Mouse (Mus musculus) forebrain, embryonic 12.5 days (tissue): ENCODE measurements at regions not wholly inside any gene's neighbourhood (a gene's known extent, or its start where the extent isn't known, plus 50 kb on each side); places are given as distances from the start of the nearest gene placed in this dataset.
"Not testable (repeated sequence)": the region's sequence is repeated elsewhere in the genome, so short reads cannot be mapped to it uniquely, and the experiment has no call there.

Experiments used
- ATAC-seq: fragments of 200-750 bp; cut with Nextera tagmentation; 2 replicates; pipeline ENCODE4 v1.8.0; 2017; ENCODE audit warnings: moderate TSS enrichment; ENCODE audit not compliant: low FRiP score
- H3K27ac ChIP-seq: fragments of 300-500 bp; sonication (generic); 2 replicates; pipeline ENCODE4 v1.5.1; 2016; ENCODE audit warnings: mild to moderate bottlenecking
- H3K27me3 ChIP-seq: fragments of 300-500 bp; sonication (generic); 2 replicates; pipeline ENCODE4 v1.6.1; 2016; ENCODE audit warnings: mild to moderate bottlenecking
- H3K36me3 ChIP-seq: fragments of 300-500 bp; sonication (generic); replicated peaks from 2 replicates; pipeline ENCODE4 v1.6.1; 2016; ENCODE audit warnings: mild to moderate bottlenecking
- H3K4me1 ChIP-seq: fragments of 300-500 bp; sonication (generic); 2 replicates; pipeline ENCODE4 v1.6.1; 2016
- H3K4me2 ChIP-seq: fragments of 300-500 bp; sonication (generic); 2 replicates; pipeline ENCODE4 v1.6.1; 2016; ENCODE audit warnings: mild to moderate bottlenecking, moderate library complexity
- H3K4me3 ChIP-seq: fragments of 300-500 bp; sonication (generic); replicated peaks from 2 replicates; pipeline ENCODE4 v1.5.1; 2016; ENCODE audit warnings: mild to moderate bottlenecking
- H3K9ac ChIP-seq: fragments of 300-500 bp; sonication (generic); 2 replicates; pipeline ENCODE4 v1.6.1; 2016; ENCODE audit warnings: mild to moderate bottlenecking
- H3K9me3 ChIP-seq: fragments of 300-500 bp; sonication (generic); 2 replicates; pipeline ENCODE4 v1.6.1; 2016
- WGBS: fragments of 180-500 bp; shearing (Covaris S2); methylation state at CpG from one replicate; pipeline ENCODE4 v1.1.7; 2016; 5-methylcytosine and 5-hydroxymethylcytosine counted together

DNA sequence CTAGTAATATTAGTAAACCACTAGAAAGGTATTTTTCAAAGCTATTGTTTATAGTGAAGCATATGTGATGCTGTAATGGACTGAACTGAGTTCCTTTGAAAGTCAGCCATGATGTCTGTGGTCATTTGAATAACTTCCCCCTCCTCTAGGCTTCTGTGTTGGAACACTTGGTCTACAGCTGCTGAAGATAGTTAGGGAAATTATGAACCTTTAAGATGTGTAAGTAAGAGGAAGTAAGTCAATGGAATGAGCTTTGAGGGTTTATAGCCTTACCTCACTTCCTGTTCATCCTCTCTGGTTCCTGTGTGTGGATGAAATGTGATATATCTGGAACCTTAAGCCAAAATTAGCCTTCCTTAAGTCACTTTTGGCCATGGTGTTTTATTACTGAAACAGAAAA, 145.7 kb upstream of the Tmem229a start:
- ATAC-seq = no peak
- H3K36me3 ChIP-seq = no peaks in the 10 kb centered on the region
- no peak overlapping the region for H3K27ac ChIP-seq
- no peaks in the 10 kb centered on the region for H3K27me3 ChIP-seq
- H3K4me2 ChIP-seq = no peak overlapping the region
- H3K9ac ChIP-seq = no peak overlapping the region
- H3K4me3 ChIP-seq = no peak overlapping the region
- no peaks in the 10 kb centered on the region for H3K9me3 ChIP-seq
- H3K4me1 ChIP-seq = no peaks in the 10 kb centered on the region

- no peaks in the 10 kb centered on the region for H3K4me1 ChIP-seq
- H3K9ac ChIP-seq = no peak overlapping the region
- no peak overlapping the region for H3K4me2 ChIP-seq
- H3K27ac ChIP-seq = no peak overlapping the region
- no peaks in the 10 kb centered on the region for H3K27me3 ChIP-seq
- H3K36me3 ChIP-seq = no peaks in the 10 kb centered on the region
- WGBS = 67% methylated on average over 1 of the region's 1 CpGs
- H3K9me3 ChIP-seq = no peaks in the 10 kb centered on the region
- no peak for ATAC-seq
- no peak overlapping the region for H3K4me3 ChIP-seq
Observed at GRCm38 (mm10) chr6:25087167-25087566, 131.1 kb upstream of the Tmem229a start.

GRCm38 (mm10) chr6:25085871-25086270, 129.8 kb upstream of the Tmem229a start:
- Histone ChIP-seq H3K9ac (no peak overlapping the region), H3K4me1 (no peaks in the 10 kb centered on the region), H3K27me3 (no peaks in the 10 kb centered on the region), H3K27ac (no peak overlapping the region), H3K36me3 (no peaks in the 10 kb centered on the region), H3K9me3 (no peaks in the 10 kb centered on the region), H3K4me3 (no peak overlapping the region), H3K4me2 (no peak overlapping the region)
- 81% methylated on average over 2 of the region's 2 CpGs for WGBS
- no peak for ATAC-seq

DNA sequence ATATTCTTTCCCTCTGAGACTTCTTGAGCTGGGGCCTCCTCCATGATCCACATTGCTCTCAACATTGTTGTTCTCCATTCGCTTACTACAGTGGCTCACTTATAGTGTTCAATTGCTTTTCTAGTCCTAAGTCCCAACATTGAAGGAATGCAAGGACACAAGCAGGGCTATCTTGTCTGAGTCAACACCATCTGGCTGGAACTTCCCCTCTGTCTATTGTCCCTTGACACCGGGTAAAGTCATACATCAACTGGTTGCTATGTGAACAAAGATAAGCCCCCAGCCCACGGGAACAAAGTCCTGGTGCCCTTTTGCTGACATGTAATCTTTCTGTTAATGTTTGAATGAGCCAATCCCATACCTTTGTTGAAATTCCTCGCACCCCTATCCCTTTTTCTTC, 129.2 kb upstream of the Tmem229a start:
- H3K36me3 ChIP-seq, ATAC-seq, H3K4me3 ChIP-seq, H3K4me1 ChIP-seq, H3K9me3 ChIP-seq, H3K27me3 ChIP-seq, H3K4me2 ChIP-seq, H3K27ac ChIP-seq, H3K9ac ChIP-seq: not testable (repeated sequence)
- WGBS = 88% methylated on average over 4 of the region's 4 CpGs

- 42% methylated on average over 6 of the region's 6 CpGs for WGBS
- no peaks in the 10 kb centered on the region for H3K4me1 ChIP-seq
- H3K27ac ChIP-seq = no peak overlapping the region
- no peaks in the 10 kb centered on the region for H3K36me3 ChIP-seq
- ATAC-seq = no peak
- no peak overlapping the region for H3K4me3 ChIP-seq
- no peaks in the 10 kb centered on the region for H3K27me3 ChIP-seq
- no peak overlapping the region for H3K4me2 ChIP-seq
- H3K9ac ChIP-seq = no peak overlapping the region
- H3K9me3 ChIP-seq = no peaks in the 10 kb centered on the region
Observed at GRCm38 (mm10) chr6:25065913-25066312, 109.8 kb upstream of the Tmem229a start.

DNA sequence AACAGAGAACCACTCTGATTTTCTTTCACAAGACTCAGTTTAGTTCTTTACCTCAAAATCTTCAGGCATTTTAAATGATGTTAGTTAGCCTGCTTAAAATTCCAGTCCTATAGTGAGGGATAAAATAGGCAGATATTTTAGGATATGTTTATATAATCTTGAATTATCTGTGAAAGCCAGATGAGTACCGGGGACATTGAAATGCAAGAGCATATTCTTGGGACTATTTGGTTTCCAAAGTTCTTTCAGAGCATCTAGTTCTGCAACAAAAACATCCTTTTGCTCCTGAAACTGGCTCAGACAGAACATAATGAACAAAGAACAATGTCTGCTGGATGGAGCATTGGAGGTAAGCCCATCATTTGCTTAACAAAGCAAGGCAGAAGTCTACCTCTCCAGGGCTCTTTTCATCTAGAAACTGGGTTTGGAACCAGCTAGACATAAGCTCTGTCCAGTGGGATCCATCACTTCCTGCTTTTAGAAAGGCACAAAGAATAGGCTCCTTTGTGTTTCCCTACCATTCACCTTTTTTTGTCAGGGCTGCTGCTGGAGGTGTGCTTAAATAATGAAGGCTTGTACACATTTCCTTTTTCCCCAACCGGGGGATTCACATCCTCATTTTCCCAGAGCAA, 76.9 kb upstream of the Tmem229a start:
- Histone ChIP-seq H3K4me2 (no peak overlapping the region), H3K4me1 (no peaks in the 10 kb centered on the region), H3K27ac (no peak overlapping the region), H3K27me3 (no peaks in the 10 kb centered on the region), H3K4me3 (no peak overlapping the region), H3K9me3 (no peaks in the 10 kb centered on the region), H3K36me3 (no peaks in the 10 kb centered on the region), H3K9ac (no peak overlapping the region)
- ATAC-seq = peak; percentile 9; the same call in 1 of the 2 replicates
- 21% methylated on average over 2 of the region's 2 CpGs for WGBS

DNA sequence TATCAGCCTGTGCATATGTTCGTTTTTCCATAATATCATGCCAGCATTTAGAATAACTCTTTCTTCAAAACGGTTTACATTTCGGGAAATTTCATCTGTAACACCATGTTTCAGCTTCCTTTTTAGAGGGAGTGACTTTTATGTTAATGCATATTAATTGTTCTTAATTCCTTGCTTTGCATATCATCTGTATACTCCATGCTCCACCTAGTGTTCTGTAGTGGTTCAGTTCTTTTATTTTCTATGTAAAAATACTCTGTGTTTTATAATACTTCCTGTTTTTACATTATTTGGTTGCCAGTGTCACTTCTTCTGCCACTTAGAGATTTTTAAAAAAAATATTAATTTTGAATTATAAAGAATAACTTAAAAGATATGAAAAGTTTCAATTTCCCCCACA, 70.9 kb upstream of the Tmem229a start:
- Histone ChIP-seq H3K9me3 (no peaks in the 10 kb centered on the region), H3K27ac (no peak overlapping the region), H3K4me1 (no peaks in the 10 kb centered on the region), H3K4me2 (no peak overlapping the region), H3K4me3 (no peak overlapping the region), H3K36me3 (no peaks in the 10 kb centered on the region), H3K9ac (no peak overlapping the region), H3K27me3 (no peaks in the 10 kb centered on the region)
- WGBS = 79% methylated on average over 3 of the region's 3 CpGs
- no peak for ATAC-seq

DNA sequence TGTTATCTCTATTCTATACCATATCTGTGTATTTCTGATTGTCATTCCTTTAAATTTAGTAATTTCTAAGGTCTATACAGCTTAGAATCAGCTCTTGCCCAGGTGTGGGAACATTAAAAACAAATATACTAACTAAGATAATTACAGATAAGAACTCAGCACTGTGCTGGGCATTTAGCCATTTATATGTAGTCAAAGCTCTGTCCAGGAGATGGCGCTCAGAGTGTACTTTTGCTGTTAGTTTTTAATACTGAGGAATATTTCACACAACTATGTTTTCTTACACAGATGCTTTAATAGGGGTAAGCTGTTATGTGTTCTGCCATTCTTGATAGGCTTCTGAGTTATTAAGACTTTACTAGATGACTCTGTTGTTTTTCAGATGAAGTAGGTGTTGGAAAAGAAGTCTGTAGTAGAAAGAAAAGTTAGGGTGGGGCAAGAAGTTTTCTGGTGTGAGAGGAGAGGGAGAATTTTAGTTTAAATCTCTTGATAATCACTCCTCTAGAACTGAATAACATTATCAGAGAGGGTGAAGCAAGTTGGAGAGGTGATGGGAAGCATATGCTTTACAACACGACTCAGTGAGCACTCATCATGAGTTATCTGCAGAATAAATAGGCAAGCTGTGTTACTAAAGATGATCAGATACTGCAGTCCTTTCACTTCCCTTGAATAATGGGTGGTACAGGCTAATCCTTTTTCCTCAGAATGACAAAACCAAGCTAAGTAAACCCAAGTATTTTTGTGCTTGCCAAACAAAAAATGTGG, 64.1 kb upstream of the Tmem229a start:
- Histone ChIP-seq H3K4me1 (no peaks in the 10 kb centered on the region), H3K9ac (no peak overlapping the region), H3K27me3 (no peaks in the 10 kb centered on the region), H3K36me3 (no peaks in the 10 kb centered on the region), H3K4me3 (no peak overlapping the region), H3K4me2 (no peak overlapping the region), H3K9me3 (no peaks in the 10 kb centered on the region), H3K27ac (no peak overlapping the region)
- 16% methylated on average over 2 of the region's 2 CpGs for WGBS
- peak; percentile 59; the same call in 1 of the 2 replicates for ATAC-seq

- Histone ChIP-seq H3K4me3 (no peak overlapping the region), H3K4me2 (no peak overlapping the region), H3K4me1 (no peaks in the 10 kb centered on the region), H3K27ac (no peak overlapping the region), H3K27me3 (no peaks in the 10 kb centered on the region), H3K9ac (no peak overlapping the region), H3K36me3 (no peaks in the 10 kb centered on the region), H3K9me3 (no peaks in the 10 kb centered on the region)
- peak; percentile 64; the same call in 1 of the 2 replicates for ATAC-seq
- 32% methylated on average over 3 of the region's 3 CpGs for WGBS
Observed at GRCm38 (mm10) chr6:25013288-25013606, 57.1 kb upstream of the Tmem229a start.

DNA sequence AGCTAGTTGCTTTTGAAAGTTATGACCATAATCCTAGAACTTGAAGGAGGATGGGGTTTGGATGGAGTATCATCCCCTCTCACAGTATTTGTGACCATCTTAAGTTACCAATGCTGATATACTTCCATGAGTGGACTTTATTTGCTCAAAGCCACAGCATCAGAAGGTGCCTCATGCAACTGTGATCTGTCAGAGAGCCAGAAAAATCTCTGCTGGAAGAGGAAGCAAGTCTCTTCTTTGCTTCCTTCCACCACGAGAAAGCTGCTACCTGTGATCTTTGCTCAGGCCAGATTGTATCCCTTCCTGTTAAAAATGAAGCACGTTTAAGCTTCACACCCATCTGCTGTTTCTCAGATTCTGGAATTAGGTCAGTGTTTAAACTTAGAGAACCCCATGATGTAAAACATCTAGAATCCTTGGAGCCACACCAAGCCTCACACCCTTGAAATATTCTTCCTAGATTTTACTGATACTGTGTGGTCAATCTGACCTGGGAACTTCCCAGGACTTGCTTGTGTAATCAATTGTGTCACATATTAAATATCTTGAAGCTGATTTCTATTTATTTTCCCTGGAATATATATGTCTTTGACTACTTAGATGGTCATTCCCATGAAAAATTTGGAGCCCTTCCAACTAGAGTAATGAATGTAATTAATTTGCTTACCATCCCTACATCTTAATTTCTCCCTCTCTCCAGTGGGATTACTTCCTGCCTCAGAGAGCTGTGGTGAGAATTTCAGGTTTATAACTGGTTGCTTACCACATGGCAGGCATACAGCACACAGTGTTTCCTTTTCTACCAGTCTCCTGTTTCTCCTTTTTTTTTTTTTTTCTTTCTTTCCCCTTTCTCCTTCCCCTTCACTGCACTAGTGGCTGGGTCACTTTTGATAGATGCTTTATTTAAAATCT, 56.5 kb upstream of the Tmem229a start:
- H3K27ac ChIP-seq = no peak overlapping the region
- no peaks in the 10 kb centered on the region for H3K9me3 ChIP-seq
- H3K4me3 ChIP-seq = no peak overlapping the region
- H3K27me3 ChIP-seq = no peaks in the 10 kb centered on the region
- no peaks in the 10 kb centered on the region for H3K36me3 ChIP-seq
- H3K9ac ChIP-seq = no peak overlapping the region
- no peaks in the 10 kb centered on the region for H3K4me1 ChIP-seq
- 79% methylated on average over 2 of the region's 2 CpGs for WGBS
- no peak overlapping the region for H3K4me2 ChIP-seq
- ATAC-seq = peak; percentile 61; the same call in 1 of the 2 replicates

DNA sequence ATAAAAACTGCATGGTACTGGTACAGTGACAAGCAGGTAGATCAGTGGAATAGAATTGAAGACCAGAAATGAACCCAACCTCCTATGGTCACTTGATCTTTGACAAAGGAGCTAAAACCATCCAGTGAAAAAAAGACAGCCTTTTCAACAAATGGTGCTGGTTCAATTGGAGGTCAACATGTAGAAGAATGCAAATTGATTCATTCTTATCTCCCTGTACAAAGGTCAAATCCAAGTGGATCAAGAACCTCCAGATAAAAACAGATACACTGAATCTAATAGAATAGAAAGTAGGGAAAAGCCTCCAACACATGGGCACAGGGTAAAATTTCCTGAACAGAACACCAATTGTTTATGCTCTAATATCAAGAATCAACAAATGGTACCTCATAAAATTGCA, 52.8 kb upstream of the Tmem229a start:
- H3K27ac ChIP-seq, H3K9ac ChIP-seq, H3K27me3 ChIP-seq, H3K4me1 ChIP-seq, H3K4me3 ChIP-seq, ATAC-seq, H3K36me3 ChIP-seq, H3K9me3 ChIP-seq, H3K4me2 ChIP-seq: not testable (repeated sequence)
